Mouse (Mus musculus) right cerebral cortex, adult 18-20 months (tissue): Measurements from ENCODE around the gene Cux2.

Source experiments
- DNase-seq: peaks from one replicate; pipeline ENCODE4 v3.0.0; 2022; ENCODE audit warnings: mixed read lengths

The Cux2 gene

DNA sequence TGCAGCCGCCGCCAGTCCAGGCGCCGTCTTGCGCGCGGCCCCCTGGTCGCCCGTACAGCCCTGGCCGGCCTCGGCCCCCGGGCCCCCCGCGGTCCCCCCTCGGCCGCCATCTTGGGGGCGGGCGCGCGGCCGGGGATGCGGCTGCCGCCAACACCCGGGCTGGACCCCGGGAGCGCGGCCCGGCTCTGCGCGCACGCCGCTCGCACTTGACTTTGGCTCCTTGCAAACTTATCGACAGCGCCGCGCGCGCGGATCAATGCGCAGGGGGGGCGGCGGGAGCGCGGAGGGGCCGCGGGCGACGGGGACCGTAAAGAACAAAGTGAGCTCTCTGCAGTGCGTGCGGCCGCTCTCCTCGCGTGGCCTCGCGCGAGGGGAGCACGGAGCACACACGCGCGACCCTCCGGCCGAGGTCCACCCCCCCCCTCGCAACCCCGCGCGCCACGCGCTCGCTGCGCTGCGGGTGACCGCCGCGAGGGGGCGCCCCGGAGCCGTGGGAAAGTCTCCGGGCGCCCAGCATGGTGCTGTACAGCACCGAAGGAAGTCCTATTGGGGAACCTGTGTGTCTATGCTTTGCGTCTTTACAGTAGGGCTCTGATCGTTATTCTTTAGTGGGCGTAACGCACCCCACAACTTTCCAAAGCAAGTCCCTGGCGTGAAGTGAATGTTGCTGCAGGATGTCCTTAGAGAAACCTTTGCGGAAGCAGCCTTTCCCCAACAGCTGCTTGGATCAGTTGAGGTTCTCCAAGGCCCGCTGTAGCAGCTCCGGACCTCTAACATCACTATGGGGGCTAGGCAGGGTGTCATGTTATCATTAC lies at the start of gene Cux2:
TSS of gene Cux2 (minus strand) at position 86 of the 815 bp plus-strand sequence.
- peak; percentile 74 for DNase-seq

DNA sequence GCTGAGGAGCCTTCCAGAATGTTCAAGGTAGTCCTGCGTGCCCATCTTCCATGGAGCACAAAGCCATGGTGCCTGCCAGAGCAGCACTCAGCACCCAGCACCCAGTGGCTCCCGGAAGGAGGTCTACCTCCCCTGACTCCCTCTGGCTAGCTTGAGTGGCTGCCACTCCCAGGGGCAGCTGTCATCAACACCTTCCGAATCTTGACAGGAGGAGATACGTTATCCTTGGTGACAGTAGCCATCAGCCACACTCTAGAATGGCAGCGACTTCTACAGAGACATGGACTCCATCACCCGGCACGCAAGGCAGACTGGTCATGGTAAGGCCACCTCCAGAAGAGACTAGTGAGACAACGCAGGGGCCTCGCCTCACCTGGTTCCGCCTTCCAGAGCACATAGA lies 44.5 kb upstream of the Cux2 start:
- no peak for DNase-seq

DNA sequence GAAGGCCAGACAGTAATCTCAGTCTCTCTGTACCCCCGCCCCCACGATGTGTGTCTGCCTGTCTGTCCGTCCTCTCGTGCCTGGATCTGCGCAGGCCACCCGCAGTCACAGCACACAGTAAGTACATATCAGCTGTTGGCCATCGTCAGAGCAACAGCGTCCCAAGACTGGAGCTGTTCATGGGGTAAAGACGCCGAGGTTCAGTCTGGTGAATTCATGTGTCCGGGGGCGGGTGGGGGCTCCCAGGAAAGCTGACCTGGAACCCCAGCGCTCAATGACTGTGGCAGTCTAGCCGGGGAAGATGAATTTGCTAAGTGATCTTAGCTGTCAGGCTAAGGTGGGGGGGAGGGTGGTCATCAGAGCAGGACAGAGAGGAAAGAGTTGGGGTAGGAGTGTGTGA lies 43.8 kb upstream of the Cux2 start:
- no peak for DNase-seq

DNA sequence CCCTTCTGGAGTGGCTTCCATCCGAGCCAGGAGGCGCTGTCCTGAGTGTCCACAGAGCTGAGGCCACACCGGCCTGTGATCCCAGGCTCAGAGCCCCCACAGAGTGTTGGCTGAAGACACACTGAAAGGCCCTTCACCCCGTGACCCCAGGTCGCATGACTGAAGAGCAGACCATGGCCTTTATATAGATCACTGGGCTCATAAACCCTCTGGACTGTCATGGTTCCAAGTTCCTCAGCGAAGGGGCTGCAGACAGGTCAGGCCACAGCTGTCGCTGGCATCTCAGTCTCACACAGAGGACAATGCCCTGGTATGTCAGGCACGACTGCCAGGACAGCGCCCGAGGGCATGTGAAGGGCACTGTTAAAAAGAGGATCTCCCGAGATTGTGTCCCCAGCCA lies 42.9 kb upstream of the Cux2 start:
- DNase-seq: no peak

DNA sequence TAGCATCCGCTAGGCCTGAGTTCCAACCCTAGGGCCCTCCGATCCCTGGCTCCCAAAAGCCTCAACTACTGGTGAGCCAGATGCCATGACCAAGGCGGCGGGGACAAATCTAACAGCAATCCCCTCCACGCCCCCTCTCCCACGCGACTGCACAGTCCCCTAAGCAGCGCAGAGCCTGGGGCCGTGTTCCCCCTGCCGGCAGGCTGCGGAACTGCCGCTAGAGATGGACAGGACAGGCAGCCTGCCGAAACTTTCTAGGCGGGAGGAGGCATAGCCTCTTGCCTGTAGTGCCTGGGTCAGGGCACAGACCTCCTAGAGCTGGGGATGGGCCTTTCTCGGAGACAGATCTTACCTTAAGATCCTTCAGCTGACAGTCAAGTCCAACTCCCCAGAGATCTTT lies 41.2 kb upstream of the Cux2 start:
- no peak for DNase-seq

DNA sequence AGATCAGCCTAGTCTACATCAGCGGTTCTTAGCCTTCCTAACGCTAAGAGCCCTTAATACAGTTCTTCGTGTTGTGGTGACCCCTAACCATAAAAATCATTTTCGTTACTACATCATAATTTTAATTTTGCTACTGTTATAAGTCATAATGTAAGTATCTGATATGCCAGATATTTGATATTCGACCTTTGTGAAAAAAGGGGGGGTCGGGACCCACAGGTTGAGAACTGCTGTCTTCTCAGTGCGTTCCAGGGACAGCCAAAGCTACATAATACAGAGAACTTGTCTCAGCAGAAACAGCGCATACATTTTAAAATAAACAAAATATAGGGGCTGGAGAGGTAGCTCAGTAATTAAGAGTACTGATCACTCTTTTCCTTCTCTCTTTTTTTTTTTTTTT lies 39.8 kb upstream of the Cux2 start:
- no peak for DNase-seq

DNA sequence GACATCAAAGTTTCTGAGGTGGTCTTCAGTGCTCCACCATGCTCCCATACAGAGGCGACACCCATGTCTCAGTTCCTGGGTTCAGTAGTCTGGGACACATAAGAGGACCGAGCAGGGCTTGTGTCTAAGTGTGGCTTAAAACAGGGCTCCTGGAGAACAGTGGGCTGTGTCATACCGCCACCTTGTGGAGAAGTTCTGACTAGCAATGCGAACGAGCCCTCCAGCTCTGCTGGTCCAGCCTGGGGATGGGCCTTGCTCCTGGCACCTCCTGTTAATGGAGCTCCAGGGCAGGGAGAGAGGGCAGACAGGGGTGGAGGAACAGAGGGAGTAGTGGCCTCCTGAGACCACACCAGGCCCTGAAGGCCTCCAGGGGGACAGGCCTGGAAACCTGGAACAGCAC lies 39.0 kb upstream of the Cux2 start:
- DNase-seq: peak; percentile 82

DNA sequence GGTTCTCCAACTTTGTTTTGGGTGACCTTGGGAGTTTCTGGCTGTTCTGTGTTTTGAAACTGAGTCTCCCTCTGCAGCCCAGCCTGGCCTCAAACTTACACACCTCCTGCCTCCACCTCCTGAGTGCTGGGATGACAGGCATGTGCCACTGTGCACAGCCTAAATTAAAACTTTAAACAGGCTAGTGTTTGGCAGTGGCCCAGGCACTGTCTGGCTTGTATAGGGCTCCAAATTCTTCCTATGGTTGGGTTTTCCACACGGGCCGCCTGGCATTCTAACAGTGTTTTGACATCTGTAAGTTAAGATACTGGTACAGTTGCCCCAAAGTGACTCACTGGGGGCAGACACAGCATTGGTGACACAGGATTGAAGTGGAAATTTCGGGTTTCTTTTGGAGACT lies 36.2 kb upstream of the Cux2 start:
- no peak for DNase-seq

DNA sequence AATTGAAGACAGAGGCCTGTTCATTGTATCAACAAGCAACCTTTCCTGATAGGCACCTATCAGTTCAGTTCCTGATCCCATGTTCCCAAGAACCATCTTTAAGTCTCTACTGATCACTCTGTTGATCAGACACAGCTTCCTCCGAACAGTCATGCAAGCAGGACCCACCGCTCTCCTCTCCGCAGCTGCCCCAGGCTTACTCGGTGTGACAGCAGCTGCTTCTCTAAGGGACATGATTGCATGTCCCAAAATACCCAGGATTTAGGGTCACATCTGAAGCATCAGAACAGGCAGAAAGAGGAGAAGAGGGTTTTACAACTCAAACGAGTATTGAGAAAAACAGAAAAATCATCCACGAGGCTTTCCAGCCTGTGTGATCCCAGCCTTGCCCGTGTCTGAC lies 35.4 kb upstream of the Cux2 start:
- DNase-seq: no peak

DNA sequence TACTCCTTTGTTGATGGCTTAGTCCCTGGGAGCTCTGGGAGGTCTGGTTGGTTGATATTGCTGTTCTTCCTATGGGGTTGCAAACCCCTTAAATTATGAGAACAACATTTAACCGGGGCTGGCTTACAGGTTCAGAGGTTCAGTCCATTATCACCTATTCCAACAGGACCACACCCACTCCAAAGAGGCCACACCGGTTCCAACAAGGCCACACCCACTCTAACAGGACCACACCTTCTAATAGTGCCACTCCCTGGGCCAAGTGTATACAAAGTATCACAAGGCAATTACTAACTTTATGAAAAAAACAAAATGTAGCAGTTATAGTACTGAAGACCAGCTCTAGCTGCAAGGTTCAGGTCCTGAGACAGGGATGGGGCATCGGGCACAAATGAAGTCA lies 34.6 kb upstream of the Cux2 start:
- DNase-seq: no peak

DNA sequence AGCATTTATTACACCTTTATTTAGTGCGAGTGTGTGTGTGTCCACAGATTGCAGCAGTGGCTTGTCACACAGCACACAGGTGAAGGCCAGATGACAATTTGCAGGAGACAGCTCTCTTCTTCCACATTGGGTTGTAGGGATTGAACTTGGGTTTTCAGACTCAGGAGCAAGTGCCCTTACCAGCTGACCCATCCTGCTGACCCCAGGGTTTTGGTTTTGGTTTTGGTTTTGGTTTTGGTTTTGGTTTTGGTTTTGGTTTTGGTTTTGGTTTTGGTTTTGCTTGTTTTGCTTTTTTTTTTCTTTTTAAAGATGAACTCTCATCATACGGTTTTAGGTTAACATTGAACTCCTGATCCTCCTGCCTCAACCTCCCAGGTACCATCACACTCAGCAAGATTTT lies 33.4 kb upstream of the Cux2 start:
- DNase-seq: no peak

DNA sequence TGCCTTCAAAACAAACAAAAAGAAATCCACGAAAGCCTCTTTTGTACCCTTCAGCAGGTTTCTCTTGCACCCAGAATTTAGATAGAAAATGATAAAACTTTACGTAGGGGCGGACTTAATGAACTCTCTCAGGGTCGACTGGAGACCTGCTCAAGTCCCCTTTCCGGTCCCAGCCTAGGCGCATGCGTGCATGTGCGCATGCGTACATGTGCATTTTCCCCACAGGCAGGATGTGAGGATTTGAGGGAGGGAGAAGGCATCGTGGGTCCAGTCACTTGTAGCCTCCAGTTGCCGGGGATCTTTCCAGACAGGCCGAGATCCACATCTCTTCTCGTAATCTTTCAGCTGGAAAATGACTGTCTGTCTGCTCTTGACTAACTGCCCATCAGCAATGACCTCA lies 31.6 kb upstream of the Cux2 start:
- no peak for DNase-seq

DNA sequence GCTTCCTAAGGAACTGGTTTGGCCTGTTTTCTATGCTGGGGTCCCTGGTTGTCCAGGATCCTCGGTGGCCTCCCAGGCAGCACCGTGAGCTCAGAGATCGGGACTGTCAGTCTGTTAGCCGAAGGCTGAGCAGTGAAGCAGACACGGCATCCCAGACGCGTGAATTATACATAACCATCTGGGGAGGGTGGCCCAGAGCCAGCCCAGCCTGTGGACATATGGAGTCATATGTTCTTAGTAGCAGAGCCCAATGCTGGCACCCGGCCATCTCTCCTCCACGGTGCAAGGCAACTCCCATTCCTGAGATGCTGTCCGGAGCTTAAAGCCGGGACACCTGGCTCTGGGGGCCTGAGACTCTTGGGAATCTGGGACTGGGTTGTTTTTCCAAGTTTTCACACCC lies 31.0 kb upstream of the Cux2 start:
- DNase-seq: peak; percentile 82

DNA sequence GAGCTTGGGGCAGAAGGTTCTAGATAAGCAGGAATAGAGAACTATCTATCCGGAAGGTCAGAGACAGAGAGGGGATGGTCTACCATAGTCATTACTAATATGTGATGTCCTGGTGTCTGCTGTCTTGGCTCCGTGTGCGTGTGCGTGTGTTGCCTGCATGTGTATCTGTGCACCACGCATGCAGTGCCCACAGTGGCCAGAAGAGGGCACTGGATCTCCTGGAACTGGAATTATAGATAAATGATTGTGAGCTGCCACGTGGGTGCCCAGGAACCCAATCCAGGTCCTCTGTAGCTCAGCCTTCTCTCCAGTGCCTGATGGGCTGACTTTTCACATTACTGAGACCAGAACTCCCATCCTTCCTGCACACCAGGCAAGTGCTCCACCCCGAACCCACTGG lies 29.9 kb upstream of the Cux2 start:
- no peak for DNase-seq

DNA sequence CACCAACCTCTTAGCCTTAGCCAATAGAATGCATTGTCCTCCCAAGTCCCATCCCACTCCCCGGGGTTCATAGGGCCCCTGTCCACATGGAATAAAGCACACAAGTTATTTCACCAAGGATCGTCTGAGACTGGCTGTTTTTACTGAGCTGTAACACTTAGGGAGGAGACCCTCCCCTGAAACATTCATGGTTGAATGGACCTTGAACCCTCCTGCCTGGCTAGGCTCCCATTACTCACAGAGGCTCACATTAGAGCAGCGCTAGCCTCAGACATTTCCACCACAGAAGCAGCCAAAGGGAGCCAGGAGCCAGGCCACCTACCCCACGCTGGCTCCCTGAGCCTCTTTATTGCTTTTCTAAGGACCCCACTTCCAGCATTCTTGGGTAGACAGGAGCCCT lies 27.3 kb upstream of the Cux2 start:
- DNase-seq: no peak

DNA sequence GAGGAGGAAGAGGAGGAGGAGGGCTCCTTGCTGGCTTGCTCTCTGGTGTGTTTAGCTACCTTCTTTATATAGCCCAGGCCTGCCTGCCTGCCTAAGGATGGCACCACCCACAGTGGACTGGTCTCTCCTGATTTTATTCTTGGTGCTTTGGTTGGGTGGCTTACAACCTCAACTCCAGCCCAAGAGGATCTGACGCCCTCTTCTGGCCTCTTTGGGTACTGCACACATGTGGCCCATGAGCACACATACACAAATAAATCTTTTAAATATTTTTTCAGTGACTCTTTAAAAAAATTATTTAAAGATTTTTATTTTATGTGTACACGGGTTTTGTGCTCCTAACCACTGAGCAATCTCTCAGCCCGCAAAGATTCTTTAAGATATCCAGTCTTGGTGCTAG lies 25.8 kb upstream of the Cux2 start:
- no peak for DNase-seq

DNA sequence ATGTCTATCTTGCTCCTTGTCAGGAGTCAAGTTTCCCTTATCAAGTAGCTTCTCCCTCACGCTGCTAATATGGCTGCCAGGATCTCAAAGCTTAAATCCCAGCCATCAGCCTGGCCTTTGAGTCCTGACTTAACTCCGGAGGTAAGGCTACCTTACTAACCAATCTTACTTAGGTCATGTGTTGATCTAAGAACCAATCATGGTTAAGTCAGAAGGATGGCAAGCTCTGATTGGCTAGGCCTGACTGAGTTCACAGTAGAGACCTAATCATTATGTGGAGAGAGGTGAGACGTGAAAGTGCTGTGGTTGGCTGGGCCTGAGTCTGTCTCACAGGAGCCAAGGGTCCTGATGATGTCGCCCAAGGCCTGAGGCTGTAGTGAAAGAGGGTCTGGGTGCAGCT lies 22.1 kb upstream of the Cux2 start:
- no peak for DNase-seq

DNA sequence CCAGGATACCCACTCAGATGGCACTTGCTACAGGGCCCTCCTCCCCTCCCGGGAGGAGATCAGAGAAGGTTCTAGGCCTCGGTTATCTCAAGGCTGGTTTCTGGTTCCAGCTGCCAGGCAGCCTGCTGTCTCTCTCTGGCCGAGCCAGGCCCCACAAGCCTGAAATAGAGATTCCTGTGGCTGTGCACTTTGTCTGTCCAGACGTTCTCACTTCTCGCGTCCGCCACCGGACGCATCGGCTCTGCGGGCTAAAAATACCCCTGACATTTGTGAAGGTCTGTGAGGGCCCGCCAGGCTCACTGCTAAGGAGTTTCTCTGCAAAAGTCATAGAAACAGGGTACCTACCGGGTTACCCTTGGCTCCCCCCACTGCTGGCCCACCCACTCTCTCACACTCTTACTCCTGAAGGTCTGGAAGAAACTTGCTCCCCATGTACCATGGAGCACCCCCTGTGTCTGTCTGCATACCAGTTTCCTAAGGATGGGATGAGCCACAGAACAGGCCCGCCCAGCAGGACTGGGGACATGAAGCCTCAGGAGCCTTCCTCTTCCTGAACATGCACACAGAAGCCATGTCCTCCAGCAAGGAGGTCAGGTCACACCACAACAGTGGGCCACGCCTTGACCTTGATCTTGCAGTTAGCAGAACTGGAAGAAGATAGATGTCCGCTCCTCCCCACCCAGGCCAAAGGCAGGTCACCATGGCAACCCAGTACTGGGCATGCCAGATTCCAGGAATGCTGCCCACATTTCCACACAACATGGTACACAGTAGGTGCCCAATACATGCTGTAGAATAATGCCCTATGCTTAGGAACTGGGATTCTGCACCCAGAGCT lies 21.3 kb upstream of the Cux2 start:
- no peak for DNase-seq

DNA sequence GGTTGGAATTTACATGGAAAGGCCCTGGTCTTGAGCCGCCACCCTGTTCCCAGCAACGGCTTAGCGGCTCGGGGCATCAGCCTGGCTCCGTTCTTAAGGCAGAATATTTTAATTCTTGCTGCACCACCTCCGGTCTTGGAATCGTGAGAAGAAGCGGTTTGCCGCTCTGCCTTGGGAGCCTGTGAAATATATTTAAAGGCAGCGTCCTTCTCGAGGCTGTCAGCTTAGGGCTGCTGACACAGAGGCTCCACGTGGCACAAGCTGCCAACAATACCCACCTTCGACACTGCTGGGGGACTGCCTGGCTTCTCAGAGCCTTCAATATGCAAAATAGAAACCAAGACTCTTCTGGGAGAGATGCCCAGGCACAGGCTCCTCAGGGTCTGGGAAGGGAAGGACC lies 18.7 kb upstream of the Cux2 start:
- no peak for DNase-seq

DNA sequence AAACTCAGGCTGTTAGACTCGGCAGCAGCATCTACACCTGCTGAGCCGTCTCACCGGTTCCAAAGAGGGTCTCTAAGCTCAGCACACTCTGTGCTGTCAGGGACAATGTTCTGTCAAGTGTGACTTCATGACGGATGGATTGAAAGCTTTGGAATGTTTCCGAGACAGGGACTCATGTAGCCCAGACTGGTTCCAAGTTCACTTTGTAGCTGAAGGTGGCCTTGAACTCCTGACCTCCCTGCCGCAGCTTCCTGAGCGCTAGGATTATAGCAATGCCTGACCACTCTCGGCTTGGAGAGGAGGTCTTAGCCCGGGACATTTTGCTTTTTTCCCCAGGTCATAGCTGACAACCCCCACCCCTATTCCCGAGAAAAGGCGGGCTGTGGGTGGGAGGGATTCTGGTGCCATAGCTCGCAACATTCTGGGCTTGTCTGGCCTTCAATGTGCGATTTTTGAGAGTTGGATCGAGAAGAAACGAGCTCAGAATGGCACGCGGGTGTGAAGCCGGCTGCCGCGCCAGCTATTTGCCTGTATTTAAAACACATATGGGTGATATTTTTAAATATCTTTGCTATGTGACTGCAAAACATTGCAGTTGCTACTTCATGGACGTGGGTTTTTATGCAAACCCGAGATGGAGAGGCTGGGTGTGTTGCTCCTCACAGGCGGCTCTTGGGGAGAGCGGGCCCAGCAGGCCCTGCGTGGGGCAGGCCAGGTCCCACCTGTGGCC lies 13.5 kb upstream of the Cux2 start:
- peak; percentile 74 for DNase-seq

DNA sequence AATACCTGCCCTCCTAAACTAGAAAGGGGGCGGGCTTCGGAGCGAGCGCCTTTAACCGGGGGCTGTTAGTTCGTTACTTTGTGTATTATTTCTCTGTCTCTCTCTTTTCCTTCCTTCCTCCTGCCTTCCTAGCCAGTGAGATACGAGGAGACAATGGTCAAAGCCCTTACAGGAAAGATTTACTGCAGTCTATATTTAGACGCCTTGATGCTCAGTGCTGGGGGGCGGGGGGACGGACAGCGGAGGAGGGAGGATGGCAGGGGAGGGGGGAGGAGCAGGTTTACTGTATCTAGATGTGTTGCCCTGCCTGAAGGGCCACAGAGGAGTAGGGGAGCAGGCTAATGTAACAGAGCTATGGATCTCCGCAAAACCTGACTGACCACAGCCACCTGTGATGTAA lies 12.6 kb upstream of the Cux2 start:
- no peak for DNase-seq

DNA sequence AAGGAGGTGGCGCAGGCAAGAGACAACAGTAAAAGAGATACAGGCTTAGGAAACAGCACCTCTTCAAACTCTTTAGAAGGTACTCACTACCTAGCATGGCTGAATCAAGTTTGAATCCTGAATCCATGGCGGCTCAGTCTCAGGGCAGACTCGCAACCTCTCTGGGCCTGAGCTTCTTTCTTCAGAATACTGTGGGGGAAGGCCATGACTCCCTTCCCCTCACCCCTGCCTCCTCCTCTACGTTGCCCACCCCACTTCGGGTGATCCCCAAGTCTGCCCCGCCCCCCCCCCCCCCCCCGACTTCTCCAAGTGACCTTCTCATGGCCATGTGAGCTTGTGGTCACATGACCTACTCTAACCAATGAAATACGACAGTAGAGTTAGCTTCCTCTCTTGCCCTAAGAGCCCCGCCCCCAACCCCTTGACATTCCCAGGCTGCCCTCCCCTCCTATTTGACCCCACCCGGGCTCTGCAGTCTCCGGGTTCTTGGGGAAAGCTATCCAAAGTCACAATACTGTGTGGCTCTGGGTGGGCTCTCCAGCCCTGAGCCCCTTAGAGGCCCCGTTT lies 10.9 kb upstream of the Cux2 start:
- DNase-seq: no peak
